Mouse (Mus musculus) R1 (cell line): ENCODE measurements around the gene Rufy4.

Experiments used
- DNase-seq: peaks from one replicate; pipeline ENCODE4 v3.0.0-alpha.2; 2018; ENCODE audit warnings: low read depth, low spot score

The Rufy4 gene

GRCm38 (mm10) chr1:74124991-74125552 is at the start of gene Rufy4:
Rufy4 (plus strand) TSS chr1:74125541.
- DNase-seq, result peak; percentile 88

- DNase-seq, result no peak
Observed at GRCm38 (mm10) chr1:74076230-74076629, 49.1 kb upstream of the Rufy4 start.

GRCm38 (mm10) chr1:74077353-74077752 is 48.0 kb upstream of the Rufy4 start:
- peak; percentile 76 for DNase-seq

DNA sequence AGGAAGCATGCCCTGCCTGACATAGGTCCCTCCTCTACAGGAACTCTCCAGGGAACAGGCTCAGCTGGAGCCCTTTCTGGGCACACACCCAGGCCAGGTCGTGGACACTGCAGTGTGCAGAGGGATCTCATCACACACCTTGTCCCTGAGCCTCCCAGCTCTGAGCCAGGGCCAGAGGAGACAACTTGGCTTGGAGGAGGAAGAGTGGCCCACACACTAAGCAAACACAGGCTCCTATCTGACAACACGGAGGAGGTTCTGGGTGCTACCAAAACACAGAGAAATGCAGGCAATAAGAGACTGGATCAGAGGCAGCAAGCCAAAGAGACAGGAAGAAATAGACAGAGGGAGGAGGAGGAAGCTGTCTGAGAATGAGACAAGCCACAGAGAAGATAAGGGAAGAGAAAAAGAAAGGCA is 43.8 kb upstream of the Rufy4 start:
- no peak for DNase-seq

DNA sequence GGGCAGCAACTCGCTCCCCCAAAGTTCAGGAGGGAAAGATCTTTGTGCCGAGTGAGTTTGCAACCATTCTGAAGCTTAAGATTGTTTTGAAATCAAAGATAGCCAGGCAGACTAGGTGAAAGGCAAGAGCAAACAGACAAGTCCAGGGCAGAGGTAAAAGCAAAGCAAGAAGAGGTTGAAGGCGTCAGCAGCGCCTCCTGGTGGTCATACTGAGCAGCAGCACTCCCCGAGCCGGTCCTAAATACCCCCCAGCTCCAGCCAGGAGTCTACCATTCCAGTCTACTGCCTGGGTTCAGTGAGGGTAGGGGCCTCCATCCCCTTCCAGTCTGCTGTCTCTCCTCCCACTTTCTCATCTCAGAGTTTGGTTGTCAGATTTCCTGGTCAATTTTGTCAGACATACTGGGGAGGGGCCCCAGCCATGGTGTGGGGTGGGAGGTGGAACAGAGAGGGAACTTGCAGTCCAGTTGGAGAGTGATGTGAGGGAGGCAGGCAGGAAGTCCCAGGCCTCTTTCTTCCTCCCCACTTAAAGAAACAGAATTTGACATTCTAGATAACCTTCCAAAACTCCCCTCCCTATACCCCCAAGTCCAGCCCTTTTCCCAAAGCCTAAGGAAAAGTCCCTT is 42.4 kb upstream of the Rufy4 start:
- DNase-seq, result peak; percentile 82

DNA sequence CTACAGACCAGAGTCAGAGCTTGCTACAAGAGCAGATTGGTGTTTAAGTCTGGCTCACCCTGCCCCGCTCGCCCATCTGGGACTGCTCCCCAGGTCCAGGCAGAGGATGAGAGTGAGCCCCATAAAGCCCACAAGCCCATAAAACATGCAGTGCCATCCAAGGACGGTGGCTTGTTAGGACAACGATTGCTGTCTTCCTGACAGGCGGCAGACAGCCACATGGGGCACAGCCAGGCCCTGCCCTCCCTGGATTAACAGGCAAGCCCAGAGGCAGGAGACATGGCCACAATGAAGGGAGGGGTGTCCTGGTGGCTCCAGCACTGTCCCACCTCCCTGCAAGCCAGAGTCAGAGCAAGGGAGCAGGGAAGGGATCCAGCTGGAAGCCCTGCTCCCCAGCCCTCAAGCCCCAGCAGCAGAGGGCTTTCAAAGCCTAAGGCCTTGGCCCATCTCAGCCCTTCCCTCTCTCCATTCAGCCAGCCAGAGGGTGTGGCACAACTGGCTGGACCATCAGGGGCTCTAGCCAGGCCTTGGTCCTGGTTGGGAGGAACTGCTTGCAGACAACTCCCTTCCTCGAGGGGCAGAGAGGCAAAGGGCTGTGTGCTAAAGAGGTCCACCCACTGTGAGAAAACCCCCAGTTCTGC is 41.2 kb upstream of the Rufy4 start:
- DNase-seq, result no peak

- DNase-seq, result no peak
Observed at GRCm38 (mm10) chr1:74084752-74085151, 40.6 kb upstream of the Rufy4 start.

DNA sequence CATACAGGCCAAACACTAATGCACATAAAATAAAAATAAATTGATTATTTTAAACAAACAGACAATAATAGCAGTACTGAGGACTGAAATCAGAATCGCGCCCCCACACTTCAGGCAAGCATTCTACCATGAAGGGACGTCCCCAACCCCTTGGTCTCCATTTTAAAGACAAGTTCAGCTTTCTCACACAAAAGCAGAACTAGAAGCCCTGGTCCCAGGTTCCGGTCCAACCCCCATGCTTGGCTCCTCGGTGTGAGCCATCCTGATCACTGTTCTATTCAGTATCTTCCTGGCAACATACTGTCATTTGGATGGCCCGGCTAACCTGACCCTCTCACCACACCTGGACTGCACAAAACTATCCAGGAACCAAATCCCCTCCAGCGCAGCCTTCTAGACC is 39.8 kb upstream of the Rufy4 start:
- DNase-seq, result no peak

DNA sequence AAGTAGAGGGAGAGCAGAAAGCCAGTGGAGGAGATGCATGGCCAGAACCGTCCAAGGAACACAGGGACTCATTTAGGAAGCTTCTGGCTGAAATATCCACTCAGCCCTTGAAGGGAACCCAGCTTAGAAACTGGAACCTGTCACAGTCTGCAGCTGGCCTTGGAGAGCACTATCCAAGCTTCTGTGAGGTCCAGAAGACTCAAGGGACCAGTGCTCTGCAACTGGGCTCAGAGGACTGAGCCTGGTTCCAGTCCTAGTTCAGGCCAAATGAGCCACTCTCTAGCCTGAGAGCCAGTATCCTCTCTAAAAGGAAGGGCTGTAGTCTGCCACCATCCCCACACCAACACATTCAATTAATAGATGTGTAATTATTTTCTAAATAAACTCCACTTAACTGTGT is 36.8 kb upstream of the Rufy4 start:
- DNase-seq, result no peak

DNA sequence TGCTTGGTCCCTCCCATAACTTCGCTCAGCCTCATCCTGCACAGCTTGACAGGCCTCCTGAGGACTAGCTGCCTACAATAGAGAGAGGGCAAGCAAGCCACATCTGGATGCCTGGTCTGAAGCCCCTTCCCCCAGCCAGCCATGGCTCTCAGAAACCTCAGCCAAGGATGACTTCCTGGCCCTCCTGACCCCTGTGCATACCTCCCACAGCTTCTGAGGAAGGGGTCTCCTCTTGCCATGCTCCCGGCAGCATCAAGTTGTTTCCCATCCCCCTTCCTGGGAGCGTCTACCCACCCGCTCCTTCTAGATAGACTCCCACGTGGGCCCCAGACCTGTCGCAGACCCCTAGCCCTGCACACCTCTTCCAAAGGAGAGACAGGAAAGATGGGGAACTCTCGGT is 35.0 kb upstream of the Rufy4 start:
- DNase-seq, result no peak

GRCm38 (mm10) chr1:74091138-74091537 is 34.2 kb upstream of the Rufy4 start:
- DNase-seq, result peak; percentile 35

GRCm38 (mm10) chr1:74091611-74092224 is 33.6 kb upstream of the Rufy4 start:
- DNase-seq, result peak; percentile 74

DNA sequence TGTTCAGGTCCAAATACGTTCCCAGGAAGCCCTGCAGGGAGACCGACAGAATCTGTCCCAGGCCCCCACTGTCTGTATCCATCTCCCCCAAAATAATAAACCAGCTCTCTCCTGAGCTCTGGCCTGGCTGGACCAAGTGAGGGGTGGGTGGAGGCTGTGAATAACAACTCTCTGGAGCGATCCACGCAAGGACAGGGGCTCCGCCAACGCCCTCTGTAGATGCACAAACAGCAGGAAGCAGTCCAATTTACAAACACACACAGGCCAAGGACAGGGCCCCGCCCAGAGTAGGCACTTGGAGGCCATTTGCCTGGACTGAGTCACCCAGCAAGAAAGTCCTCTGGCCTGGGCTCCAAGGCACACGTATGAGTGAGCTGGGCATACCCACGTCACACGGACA is 33.1 kb upstream of the Rufy4 start:
- DNase-seq, result peak; percentile 75

- no peak for DNase-seq
Observed at GRCm38 (mm10) chr1:74093447-74093846, 31.9 kb upstream of the Rufy4 start.

DNA sequence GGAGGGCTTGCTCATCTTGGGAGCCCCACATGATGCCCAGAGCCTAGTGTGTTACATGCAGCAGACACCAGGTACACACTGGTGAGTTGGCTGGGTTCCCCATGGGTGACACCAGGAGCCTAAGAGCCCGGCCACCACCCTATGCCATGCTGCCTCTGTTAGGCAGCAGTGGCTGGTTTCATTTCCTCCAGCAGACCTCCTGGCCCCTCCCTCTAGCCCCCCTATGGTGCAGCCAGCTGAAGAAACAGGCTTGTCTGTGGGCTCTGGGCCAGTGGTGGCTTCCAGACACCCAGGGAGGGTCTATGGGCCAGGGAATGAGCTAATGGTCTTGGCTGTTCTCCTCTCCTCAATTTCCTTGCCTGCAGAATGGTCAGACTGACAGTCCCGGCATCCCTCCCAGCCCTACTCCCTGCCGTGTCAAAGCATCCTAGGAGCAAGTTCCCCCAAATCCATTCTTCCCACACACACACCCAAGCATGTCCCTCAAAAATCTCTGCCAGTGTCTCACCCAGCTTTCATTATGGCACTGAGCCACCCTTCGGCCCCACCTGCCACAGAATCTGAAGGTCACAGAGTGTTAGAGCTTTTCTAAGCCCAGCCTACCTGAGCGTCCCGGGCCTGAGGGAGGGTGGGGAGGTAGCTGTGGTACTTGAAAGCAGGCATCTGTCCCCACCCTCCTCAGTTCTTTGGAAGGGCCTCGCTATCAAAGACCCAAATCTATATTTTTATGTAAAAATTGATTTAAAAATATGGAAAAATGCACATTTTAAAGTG is 30.7 kb upstream of the Rufy4 start:
- peak; percentile 77 for DNase-seq

- no peak for DNase-seq
Observed at GRCm38 (mm10) chr1:74095296-74095695, 30.0 kb upstream of the Rufy4 start.

DNA sequence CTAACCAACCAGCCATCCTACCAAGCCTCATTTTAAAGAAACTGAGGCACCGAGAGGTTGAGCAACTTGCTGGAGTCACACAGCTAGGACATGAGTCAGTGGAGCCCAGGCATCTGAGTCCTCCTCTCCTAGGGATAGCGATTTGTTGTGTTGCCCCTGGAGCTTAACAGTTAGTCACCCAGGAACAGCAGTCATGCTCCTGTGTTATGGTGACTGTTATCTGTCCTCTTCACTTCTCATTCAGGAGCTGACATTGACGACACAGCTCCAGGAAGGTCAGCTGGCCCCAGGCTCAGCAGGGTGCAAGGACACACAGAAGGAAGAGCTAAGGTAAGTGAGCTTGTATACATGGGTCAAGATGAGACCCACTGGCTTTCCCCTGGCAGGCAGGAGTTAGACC is 29.6 kb upstream of the Rufy4 start:
- DNase-seq, result no peak

DNA sequence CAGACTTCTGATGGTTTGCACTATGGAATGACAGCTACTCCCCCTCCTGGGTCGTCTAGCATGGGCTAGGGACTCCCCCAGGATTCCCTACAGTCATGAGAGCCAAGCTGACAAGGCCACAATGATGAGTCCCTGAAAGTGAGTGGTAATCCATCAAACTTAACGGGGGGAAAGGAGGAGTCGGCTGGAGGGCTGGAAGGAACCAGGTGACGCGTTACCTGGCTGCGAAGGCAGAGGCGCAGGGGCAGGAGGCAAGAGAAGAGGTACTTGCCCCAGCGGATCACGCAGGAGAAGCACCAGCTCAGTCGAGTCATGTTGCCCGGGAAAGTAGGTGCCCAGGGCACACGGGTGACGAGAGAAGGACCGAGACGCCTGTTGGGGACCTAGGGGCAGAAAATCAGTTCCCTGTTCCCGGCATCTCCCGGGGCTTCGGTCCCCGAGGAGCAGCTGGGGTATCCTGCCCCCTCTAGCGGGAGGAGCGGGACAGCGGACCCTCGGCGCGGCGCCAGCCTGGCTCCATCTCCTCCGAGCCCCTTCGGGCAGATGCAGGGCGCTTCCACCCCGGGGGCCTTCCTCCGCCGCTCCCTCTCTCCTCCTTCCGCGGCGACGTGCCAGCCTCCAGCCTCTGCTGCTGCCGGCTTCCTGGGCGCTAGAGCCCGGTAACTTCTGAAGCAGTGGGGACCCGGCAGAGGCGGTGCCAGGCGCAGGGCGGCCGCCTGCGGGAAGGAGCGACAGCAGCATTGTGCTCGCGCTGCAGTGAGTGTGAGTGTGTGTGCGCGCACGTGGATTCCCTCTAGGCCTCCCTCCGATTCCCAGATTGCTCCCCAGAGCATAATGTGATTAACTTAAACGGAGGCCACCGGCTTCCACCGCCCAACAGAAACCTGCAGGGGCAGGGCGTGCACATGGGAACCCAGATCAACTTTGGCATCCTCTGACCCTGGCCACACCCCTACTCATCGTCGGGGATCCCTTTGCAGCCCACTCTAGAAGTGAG is 27.0 kb upstream of the Rufy4 start:
- DNase-seq, result peak; percentile 71

GRCm38 (mm10) chr1:74099001-74099435 is 26.3 kb upstream of the Rufy4 start:
- no peak for DNase-seq

DNA sequence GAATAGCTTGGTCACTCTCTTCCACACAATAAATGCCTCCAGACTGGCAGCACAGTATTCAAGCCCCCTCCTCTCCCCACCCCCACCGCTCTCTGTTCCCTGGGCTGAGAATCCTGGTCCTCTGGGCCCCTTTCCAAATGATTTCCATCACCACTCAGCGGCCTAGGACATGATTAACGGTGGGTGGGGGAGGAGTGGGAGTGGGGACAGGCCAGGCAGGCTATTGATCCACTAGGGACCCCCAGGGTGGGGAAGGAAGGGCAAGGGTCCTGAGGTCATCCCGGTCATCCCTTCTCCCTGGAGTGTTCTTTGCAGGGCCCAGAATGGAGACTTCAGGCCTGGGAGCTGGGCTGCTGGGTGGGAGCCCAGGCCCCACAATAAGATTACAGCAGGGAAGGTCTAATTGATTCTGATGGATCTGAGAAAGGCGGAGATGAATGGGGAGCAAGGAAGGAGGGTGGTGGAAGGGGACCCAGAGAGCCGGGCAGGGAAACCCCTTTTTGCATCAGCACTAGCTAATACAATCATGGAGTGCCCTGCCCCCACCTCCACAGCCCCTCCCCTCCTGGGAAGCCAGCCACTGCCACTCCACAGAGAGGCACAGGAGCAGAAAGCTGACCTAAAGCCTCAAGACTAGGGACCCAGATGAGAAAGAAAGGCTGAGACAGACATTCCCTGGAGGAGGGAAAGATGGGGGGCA is 21.5 kb upstream of the Rufy4 start:
- no peak for DNase-seq
